Mouse (Mus musculus) cerebellum, adult 2 months (tissue): Measurements from ENCODE around the gene Stard3.

ENCODE experiments used
- CTCF ChIP-seq: fragments of 200-500 bp; IDR thresholded peaks from 2 replicates; pipeline ENCODE4 v1.5.1; 2011; ENCODE audit warnings: low read depth, mild to moderate bottlenecking, control low read depth, low read length, moderate library complexity, borderline replicate concordance; ENCODE audit not compliant: insufficient read depth
- POLR2A ChIP-seq: fragments of 200-500 bp; IDR thresholded peaks from 2 replicates; pipeline ENCODE4 v1.6.1; 2011; ENCODE audit warnings: low read length, control low read depth, borderline replicate concordance; ENCODE audit not compliant: insufficient read depth

GRCm38 (mm10) chr11:98367863-98368186, 9.7 kb downstream of the Stard3 start:
- no peak for TF ChIP-seq CTCF
- TF ChIP-seq POLR2A, result no peak
